Comparison of ENCODE assay signal across 25 mouse cellular contexts in the genomic region with DNA sequence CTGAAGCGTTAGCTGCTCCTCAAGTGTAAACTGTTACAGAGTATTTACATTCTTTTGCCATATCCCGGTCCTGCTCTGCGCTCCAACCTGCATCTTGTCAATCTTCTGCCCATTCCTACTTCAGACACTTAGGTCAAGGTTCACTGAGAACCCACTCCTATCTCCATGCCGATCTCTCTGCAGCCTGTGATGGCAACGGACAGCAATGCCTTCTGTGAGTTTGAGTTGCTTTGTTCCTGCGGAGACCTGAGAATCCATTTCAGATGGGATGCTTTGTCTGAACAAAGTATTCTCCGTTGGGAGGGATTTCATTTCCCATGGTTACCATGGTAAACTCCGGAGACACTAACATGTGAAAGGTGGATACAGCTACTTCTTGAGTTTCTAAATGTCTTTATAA. TPM values are rescaled to one million over a fixed set of nuclear protein-coding genes. Genes with fewer than 3 reads are reported as not detected.
DNase-seq lines count a peak whose midpoint lies in the region; ATAC-seq and TF ChIP-seq lines count a peak whose summit lies in the region.
"Had no signal": no experiment of that assay in that cellular context is flagged by ENCODE, and none has a peak within 500 bp of the region (broad histone marks: within the 10 kb centered on the region; RNA-seq: fewer than 3 reads in every experiment).

No protein-coding gene starts in this region.

- H3K27me3 ChIP-seq in intestine, embryonic 15.5 days (replicated peaks): no peaks in the 10 kb centered on the region
- no peaks in the 10 kb centered on the region for H3K27me3 ChIP-seq in intestine, postnatal 0 days (replicated peaks; ENCODE audit: control insufficient read depth, insufficient read depth, low read length)
- H3K27me3 ChIP-seq in midbrain, embryonic 10.5 days (ENCODE audit: low read depth, poor library complexity, severe bottlenecking): peaks cover 32% of the 10 kb centered on the region
- no peaks in the 10 kb centered on the region for H3K27me3 ChIP-seq in midbrain, postnatal 0 days (ENCODE audit: insufficient read depth, low read length)
- H3K27me3 ChIP-seq in embryonic facial prominence, embryonic 11.5 days (ENCODE audit: control insufficient read depth, insufficient read depth, low read length): no peaks in the 10 kb centered on the region
- no peaks in the 10 kb centered on the region for H3K27me3 ChIP-seq in heart, embryonic 11.5 days (ENCODE audit: control insufficient read depth, insufficient read depth, low read length)
- H3K27me3 ChIP-seq: CH12.LX; embryonic facial prominence, embryonic 12.5 days; forebrain, embryonic 13.5 days had no signal

- no peak overlapping the region for H3K4me3 ChIP-seq in intestine, embryonic 15.5 days (replicated peaks)
- no peak overlapping the region for H3K4me3 ChIP-seq in intestine, postnatal 0 days (ENCODE audit: low read depth, low read length)
- no peak overlapping the region for H3K4me3 ChIP-seq in midbrain, embryonic 10.5 days
- no peak overlapping the region for H3K4me3 ChIP-seq in midbrain, postnatal 0 days (ENCODE audit: low read depth, low read length)
- no peak overlapping the region for H3K4me3 ChIP-seq in embryonic facial prominence, embryonic 11.5 days (ENCODE audit: low read depth, low read length)
- H3K4me3 ChIP-seq in heart, embryonic 11.5 days (ENCODE audit: low read depth, low read length): no peak overlapping the region
- H3K4me3 ChIP-seq: embryonic facial prominence, embryonic 12.5 days; forebrain, embryonic 13.5 days; gastrocnemius, adult 2 months; hindbrain, embryonic 12.5 days had no signal

- peak; percentile 31 for DNase-seq in midbrain, embryonic 10.5 days (ENCODE audit: low spot score)
- DNase-seq in midbrain, postnatal 0 days (ENCODE audit: low spot score): no peak
- DNase-seq in embryo, embryonic 10.5 days (ENCODE audit: low spot score): peak; percentile 57
- DNase-seq in embryonic facial prominence, embryonic 11.5 days (ENCODE audit: low spot score): peak; percentile 34
- no peak for DNase-seq in spleen, adult 18-20 months
- DNase-seq: adrenal gland, adult 8-10 months; adrenal gland, postnatal 36 days; cerebellum, adult 2 months; cerebellum, postnatal 10 days; forebrain, postnatal 0 days; gastrocnemius, adult 2 months; gastrocnemius, postnatal 25 days; heart, postnatal 10 days; heart, postnatal 4 days had no signal

- H3K36me3 ChIP-seq in intestine, embryonic 15.5 days: no peaks in the 10 kb centered on the region
- H3K36me3 ChIP-seq in intestine, postnatal 0 days (ENCODE audit: control insufficient read depth, insufficient read depth): no peaks in the 10 kb centered on the region
- no peaks in the 10 kb centered on the region for H3K36me3 ChIP-seq in midbrain, embryonic 10.5 days
- no peaks in the 10 kb centered on the region for H3K36me3 ChIP-seq in midbrain, postnatal 0 days (ENCODE audit: insufficient read depth, low read length)
- no peaks in the 10 kb centered on the region for H3K36me3 ChIP-seq in embryonic facial prominence, embryonic 11.5 days (replicated peaks; ENCODE audit: control insufficient read depth, insufficient read depth, low read depth, low read length)
- H3K36me3 ChIP-seq in heart, embryonic 11.5 days (ENCODE audit: control insufficient read depth, insufficient read depth, low read length): no peaks in the 10 kb centered on the region
- H3K36me3 ChIP-seq: embryonic facial prominence, embryonic 12.5 days; hindbrain, embryonic 12.5 days had no signal

- H3K9me3 ChIP-seq in intestine, embryonic 15.5 days: no peaks in the 10 kb centered on the region
- H3K9me3 ChIP-seq in intestine, postnatal 0 days (ENCODE audit: control insufficient read depth): no peaks in the 10 kb centered on the region
- H3K9me3 ChIP-seq in midbrain, embryonic 10.5 days (replicated peaks): no peaks in the 10 kb centered on the region
- no peaks in the 10 kb centered on the region for H3K9me3 ChIP-seq in midbrain, postnatal 0 days (ENCODE audit: low read length)
- H3K9me3 ChIP-seq in embryonic facial prominence, embryonic 11.5 days (replicated peaks; ENCODE audit: control insufficient read depth, low read length): no peaks in the 10 kb centered on the region
- no peaks in the 10 kb centered on the region for H3K9me3 ChIP-seq in heart, embryonic 11.5 days (replicated peaks; ENCODE audit: control insufficient read depth, low read length)
- H3K9me3 ChIP-seq: forebrain, embryonic 13.5 days; hindbrain, embryonic 12.5 days had no signal

- H3K27ac ChIP-seq in intestine, embryonic 15.5 days: no peak overlapping the region
- no peak overlapping the region for H3K27ac ChIP-seq in intestine, postnatal 0 days (ENCODE audit: low read depth, low read length)
- H3K27ac ChIP-seq in midbrain, embryonic 10.5 days (replicated peaks): peak overlapping the region; percentile 38
- no peak overlapping the region for H3K27ac ChIP-seq in midbrain, postnatal 0 days (ENCODE audit: low read depth, low read length)
- no peak overlapping the region for H3K27ac ChIP-seq in embryonic facial prominence, embryonic 11.5 days (replicated peaks; ENCODE audit: low read depth, low read length)
- no peak overlapping the region for H3K27ac ChIP-seq in heart, embryonic 11.5 days (ENCODE audit: low read depth, low read length)
- H3K27ac ChIP-seq: embryonic facial prominence, embryonic 12.5 days; forebrain, embryonic 13.5 days; gastrocnemius, adult 2 months; hindbrain, embryonic 12.5 days had no signal

- H3K9ac ChIP-seq in intestine, embryonic 15.5 days: no peak overlapping the region
- H3K9ac ChIP-seq in intestine, postnatal 0 days (ENCODE audit: low read depth, low read length): no peak overlapping the region
- H3K9ac ChIP-seq in midbrain, postnatal 0 days (replicated peaks; ENCODE audit: low read length, poor library complexity, severe bottlenecking): no peak overlapping the region
- no peak overlapping the region for H3K9ac ChIP-seq in embryonic facial prominence, embryonic 11.5 days (replicated peaks; ENCODE audit: low read length)
- no peak overlapping the region for H3K9ac ChIP-seq in heart, embryonic 11.5 days (ENCODE audit: low read depth, low read length)
- H3K9ac ChIP-seq: embryonic facial prominence, embryonic 12.5 days; forebrain, embryonic 13.5 days; forebrain, postnatal 0 days; hindbrain, embryonic 12.5 days had no signal

- 0 out of 2 replicates have a peak overlapping the region, but pooled peaks have one; percentile 3 for H3K4me2 ChIP-seq in intestine, embryonic 15.5 days (replicated peaks)
- H3K4me2 ChIP-seq in intestine, postnatal 0 days (replicated peaks; ENCODE audit: low read depth): no peak overlapping the region
- H3K4me2 ChIP-seq in midbrain, postnatal 0 days (ENCODE audit: low read depth, low read length, poor library complexity, severe bottlenecking): no peak overlapping the region
- no peak overlapping the region for H3K4me2 ChIP-seq in embryonic facial prominence, embryonic 11.5 days (ENCODE audit: low read depth, low read length)
- no peak overlapping the region for H3K4me2 ChIP-seq in heart, embryonic 11.5 days
- H3K4me2 ChIP-seq: embryonic facial prominence, embryonic 12.5 days; forebrain, embryonic 13.5 days; hindbrain, embryonic 12.5 days had no signal

- ATAC-seq in intestine, embryonic 15.5 days: no peak
- ATAC-seq in intestine, postnatal 0 days: no peak
- ATAC-seq in midbrain, postnatal 0 days (ENCODE audit: low FRiP score): no peak
- no peak for ATAC-seq in embryonic facial prominence, embryonic 11.5 days (replicated peaks; ENCODE audit: insufficient number of reproducible peaks, low FRiP score, low TSS enrichment, low read depth)
- no peak for ATAC-seq in heart, embryonic 11.5 days (replicated peaks; ENCODE audit: insufficient number of reproducible peaks, low FRiP score, low TSS enrichment)
- ATAC-seq: forebrain, embryonic 13.5 days; forebrain, postnatal 0 days; hindbrain, embryonic 16.5 days; inflammation-experienced regulatory T-cells, adult 6 months; Patski had no signal

- H3K4me1 ChIP-seq in intestine, embryonic 15.5 days (replicated peaks): no peaks in the 10 kb centered on the region; the same call in 1 of the 2 replicates
- 0 out of 2 replicates have a peak, but pooled peaks cover 3% of the 10 kb centered on the region for H3K4me1 ChIP-seq in intestine, postnatal 0 days (replicated peaks; ENCODE audit: control insufficient read depth, insufficient read depth, low read length)
- peaks cover 40% of the 10 kb centered on the region for H3K4me1 ChIP-seq in midbrain, embryonic 10.5 days
- H3K4me1 ChIP-seq in midbrain, postnatal 0 days (ENCODE audit: insufficient read depth, low read length): peaks cover 10% of the 10 kb centered on the region
- no peaks in the 10 kb centered on the region for H3K4me1 ChIP-seq in embryonic facial prominence, embryonic 11.5 days (ENCODE audit: control insufficient read depth, insufficient read depth, low read length)
- H3K4me1 ChIP-seq in heart, embryonic 11.5 days (ENCODE audit: control insufficient read depth, insufficient read depth, low read length): peaks cover 3% of the 10 kb centered on the region; the same call in 1 of the 2 replicates

- TF ChIP-seq CTCF in intestine, postnatal 0 days (IDR thresholded peaks at IDR 0.05; ENCODE audit: low read depth): no peak
- no peak for TF ChIP-seq CTCF in midbrain, postnatal 0 days (IDR thresholded peaks at IDR 0.05)

- WGBS in intestine, embryonic 15.5 days: 30% methylated on average over 8 of the region's 8 CpGs
- 40% methylated on average over 8 of the region's 8 CpGs for WGBS in intestine, postnatal 0 days
- 31% methylated on average over 8 of the region's 8 CpGs for WGBS in midbrain, embryonic 10.5 days
- 29% methylated on average over 8 of the region's 8 CpGs for WGBS in midbrain, postnatal 0 days
- 43% methylated on average over 8 of the region's 8 CpGs for WGBS in embryonic facial prominence, embryonic 11.5 days
- WGBS in heart, embryonic 11.5 days (ENCODE audit: insufficient replicate concordance): 55% methylated on average over 8 of the region's 8 CpGs

RNA-seq across cellular contexts. Expression of a gene that starts 2.6 kb away (rescaled TPM):
- polyA plus RNA-seq in intestine, embryonic 15.5 days (2015; fragmentation: Nextera tagmentation; extraction: Ambion mirVana): 4.2 and 4.3 TPM in 2 replicates
- polyA plus RNA-seq in intestine, postnatal 0 days (2015; fragmentation: Nextera tagmentation; extraction: Ambion mirVana): 1.7 and 1.9 TPM in 2 replicates
- polyA plus RNA-seq in midbrain, embryonic 10.5 days (2016; fragmentation: Nextera tagmentation; extraction: Ambion mirVana): 0.54 and 1.2 TPM in 2 replicates
- not detected in 2 replicates for total RNA-seq in midbrain, postnatal 0 days (2014; rRNA removed)
- polyA plus RNA-seq in midbrain, postnatal 0 days (2015; fragmentation: Nextera tagmentation; extraction: Ambion mirVana): 0.98 and 1.1 TPM in 2 replicates
- 0.81 and 0.98 TPM in 2 replicates for polyA plus RNA-seq in embryonic facial prominence, embryonic 11.5 days (2014; fragmentation: Nextera tagmentation; extraction: Ambion mirVana)
- polyA plus RNA-seq in heart, embryonic 11.5 days (2014; fragmentation: Nextera tagmentation; extraction: Ambion mirVana): 2.0 and 2.5 TPM in 2 replicates
- total RNA-seq: CH12.LX; forebrain, postnatal 0 days had no signal
- polyA plus RNA-seq: inflammation-experienced regulatory T-cells, adult 6 months; Patski had no signal

RNA-seq across cellular contexts. Expression of a gene that starts 55.8 kb away (rescaled TPM):
- polyA plus RNA-seq in intestine, embryonic 15.5 days (2015; fragmentation: Nextera tagmentation; extraction: Ambion mirVana): 0.45 and 0.56 TPM in 2 replicates
- polyA plus RNA-seq in intestine, postnatal 0 days (2015; fragmentation: Nextera tagmentation; extraction: Ambion mirVana): 0.76 and 0.84 TPM in 2 replicates
- polyA plus RNA-seq in midbrain, embryonic 10.5 days (2016; fragmentation: Nextera tagmentation; extraction: Ambion mirVana): 0.21 TPM in 1 of 2 replicates, not detected in the other
- 2.5 and 2.8 TPM in 2 replicates for total RNA-seq in midbrain, postnatal 0 days (2014; rRNA removed)
- 1.9 and 2.1 TPM in 2 replicates for polyA plus RNA-seq in midbrain, postnatal 0 days (2015; fragmentation: Nextera tagmentation; extraction: Ambion mirVana)
- polyA plus RNA-seq in embryonic facial prominence, embryonic 11.5 days (2014; fragmentation: Nextera tagmentation; extraction: Ambion mirVana): 0.20 TPM in 1 of 2 replicates, not detected in the other
- polyA plus RNA-seq in heart, embryonic 11.5 days (2014; fragmentation: Nextera tagmentation; extraction: Ambion mirVana): 5.3 and 6.0 TPM in 2 replicates
- total RNA-seq: CH12.LX; granulocyte monocyte progenitor cell, adult 5-6 weeks had no signal
- polyA plus RNA-seq: inflammation-experienced regulatory T-cells, adult 6 months had no signal

Comparison
In these comparisons a context has a peak if more than half of its experiments do, and no peak if none do; other contexts are left out.
1. DNase-seq: peak in midbrain, embryonic 10.5 days (single experiment), embryo, embryonic 10.5 days (single experiment) and embryonic facial prominence, embryonic 11.5 days (single experiment); none in midbrain, postnatal 0 days (single experiment) and spleen, adult 18-20 months (0 of 2).